Mouse (Mus musculus) lung, postnatal 36 days (tissue): Measurements from ENCODE around the gene Fgfr2.

ENCODE experiments used
- DNase-seq: peaks from one replicate; pipeline ENCODE4 v3.0.0; 2022; ENCODE audit warnings: mixed read lengths

Gene Fgfr2

DNA sequence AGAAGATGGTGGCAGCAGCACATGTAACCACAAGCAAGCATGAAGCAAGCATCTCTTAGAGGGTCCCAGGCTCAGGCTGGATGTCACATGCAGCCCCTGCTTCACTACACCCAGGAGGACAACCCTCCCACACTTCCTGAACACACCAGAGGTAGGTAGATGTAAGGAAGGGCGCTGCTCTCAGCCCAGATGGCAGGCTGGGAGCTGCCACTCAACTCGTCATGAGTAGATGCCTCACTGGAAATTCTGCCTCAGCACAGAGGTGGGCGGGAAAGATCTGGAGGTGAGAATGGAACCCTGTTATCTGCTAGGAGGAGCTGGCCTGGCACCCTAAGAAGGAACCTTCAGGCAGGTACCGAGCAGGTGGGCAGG lies 355.2 kb downstream of the Fgfr2 start:
- DNase-seq = no peak

DNA sequence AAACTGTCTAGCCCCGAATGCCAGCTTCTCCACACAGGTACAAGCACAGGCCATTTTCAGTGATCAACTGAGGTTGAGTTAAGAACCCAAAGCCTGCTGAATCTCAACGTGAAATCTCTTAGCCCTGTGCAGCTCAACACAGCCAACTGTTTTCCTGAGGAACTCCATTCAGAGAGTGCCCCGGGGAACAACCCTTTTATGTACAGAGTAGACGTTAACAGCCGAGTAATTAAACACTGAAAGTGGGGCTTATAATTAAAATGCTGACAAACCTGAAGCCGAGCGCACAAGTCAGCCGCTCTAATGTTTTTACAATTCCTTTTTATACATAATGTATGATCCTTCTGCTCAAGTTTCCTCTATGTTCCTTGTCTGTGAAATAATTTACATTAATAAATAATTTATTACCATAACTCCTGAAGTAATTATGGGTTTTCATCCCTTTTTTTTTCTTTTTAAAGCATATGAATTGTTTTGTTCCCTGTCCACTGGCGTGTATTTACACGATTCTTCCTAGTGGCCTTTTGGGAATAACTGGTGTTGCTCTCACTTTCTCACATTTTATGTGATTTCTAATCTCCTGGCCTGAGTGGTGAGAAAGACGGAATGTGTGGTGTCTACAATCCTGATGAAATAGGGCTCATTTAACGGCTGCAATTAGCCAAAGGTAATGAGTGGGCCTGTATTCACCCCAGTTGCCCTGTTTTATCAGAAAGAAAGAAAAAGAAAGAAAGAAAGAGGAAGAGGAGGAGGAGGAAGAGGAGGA lies 355.7 kb downstream of the Fgfr2 start:
- no peak for DNase-seq

DNA sequence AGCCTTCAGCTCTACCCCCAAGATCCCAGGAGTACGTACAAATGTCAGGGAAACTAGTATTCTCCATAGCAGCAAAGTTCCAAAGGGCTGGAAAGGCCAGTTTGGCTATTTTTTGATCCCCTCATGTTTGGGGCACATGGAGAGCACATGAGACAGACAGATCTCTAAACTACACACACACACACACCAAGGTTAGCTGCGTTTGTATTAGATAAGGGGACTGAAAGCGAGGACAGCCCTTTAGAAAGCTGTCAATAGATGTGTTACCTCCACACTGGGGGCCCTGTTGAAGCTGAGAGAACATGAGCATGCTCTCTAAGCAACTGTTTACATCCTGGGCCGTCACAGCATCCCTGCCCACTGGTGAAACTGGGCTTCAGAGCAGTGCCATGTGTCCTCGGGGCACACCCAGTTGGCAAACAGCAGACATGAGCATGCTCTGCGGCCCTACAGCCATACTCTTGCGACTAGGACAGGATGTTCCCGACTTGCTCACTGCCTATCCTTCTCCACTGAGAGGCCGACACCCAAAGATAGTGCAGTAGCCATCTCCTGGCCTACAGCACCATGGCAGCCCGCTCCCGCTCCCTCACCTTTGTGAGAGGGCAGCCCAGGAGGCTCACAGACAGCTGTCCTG lies 356.8 kb downstream of the Fgfr2 start:
- peak; percentile 87 for DNase-seq

DNA sequence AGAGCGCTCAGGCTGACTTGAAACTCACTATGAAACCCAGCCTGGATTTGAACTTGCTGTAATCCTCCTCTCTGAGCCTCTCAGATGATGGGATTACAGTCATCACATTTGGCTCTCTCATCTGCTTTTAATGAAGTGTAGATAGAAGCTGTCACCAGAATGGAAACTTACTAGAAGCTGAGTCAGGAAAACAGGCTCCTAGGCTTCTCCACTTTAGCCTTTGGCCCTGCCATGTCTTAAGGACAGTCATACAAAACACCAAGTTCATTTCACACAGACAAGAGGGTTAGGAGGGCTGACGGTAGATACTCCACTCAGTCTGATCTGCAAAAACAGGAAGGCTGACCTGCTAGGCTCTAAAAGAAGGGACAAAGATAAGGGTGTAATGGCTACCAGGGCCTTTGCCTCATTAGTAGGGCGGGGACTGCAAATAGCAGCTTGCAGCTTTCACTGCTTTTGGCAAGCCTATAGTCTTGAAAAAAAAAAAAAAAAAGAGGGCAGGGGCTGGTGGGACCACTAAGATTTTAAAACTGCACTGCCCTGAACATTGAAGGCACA lies 357.4 kb downstream of the Fgfr2 start:
- no peak for DNase-seq

DNA sequence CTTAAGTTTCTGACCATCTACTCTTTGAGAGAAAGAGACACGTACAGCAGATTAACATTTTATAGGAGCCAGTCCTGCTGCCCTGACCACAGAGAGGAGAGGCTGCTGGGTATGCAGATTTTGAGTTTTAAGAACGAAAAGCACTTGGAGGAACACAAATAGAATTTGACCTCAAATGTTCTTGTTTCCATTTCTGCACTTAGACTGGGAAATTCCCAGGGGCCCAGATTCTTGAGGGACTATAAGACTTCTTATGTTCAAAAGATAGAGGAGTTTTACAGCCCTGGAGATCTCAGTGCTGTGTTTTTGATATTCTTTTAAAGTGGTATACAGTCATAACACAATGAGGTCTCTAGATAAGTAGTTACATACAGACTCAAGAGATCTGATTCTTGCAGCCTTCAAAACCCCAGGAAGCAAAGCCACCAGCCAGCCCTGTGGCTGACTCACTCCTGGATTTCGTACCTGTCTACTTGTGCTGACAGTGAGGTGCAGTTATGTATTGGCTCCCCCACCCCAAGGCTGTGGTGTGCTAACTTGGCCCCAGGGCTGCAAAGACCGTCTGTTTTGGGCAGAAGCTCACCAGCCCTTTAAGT lies 358.2 kb downstream of the Fgfr2 start:
- no peak for DNase-seq

DNA sequence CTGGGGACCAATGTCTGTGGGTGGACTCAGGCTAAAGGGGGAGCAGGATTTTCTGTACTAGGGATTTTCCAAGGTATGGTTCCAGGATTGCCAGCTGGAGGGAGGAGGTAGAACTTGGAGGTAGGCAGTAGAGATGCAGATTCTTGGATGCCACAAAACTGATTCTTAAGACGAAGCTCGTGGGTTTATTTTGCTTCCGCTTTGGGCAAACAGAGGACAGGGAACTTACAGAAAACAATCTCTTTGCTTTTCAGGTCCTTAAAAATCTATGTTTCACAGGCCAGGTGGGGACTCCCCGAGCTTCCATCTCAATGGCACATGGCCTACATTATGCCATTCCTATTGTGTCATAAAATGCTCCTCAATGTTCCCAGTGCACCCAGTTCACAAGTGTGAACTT lies 358.8 kb downstream of the Fgfr2 start:
- no peak for DNase-seq

DNA sequence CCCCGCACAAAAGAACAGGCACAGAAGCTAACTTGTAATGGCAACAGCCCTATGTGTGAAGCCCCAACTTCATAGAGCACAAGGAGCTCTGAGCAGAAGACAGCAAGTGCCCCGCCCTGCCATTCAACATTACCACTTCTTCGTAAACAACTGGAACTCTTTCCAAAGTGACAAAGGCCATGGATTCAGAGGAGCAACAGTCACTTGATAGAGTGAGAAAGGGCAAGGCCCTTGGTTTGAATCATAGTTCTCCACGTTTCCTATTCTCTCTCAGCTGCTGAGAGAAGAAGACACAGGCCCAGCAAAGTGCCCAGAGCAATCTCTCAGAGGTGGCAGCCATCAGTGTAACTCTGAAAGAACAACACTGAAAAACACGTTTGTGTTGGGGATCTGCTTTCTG lies 359.2 kb downstream of the Fgfr2 start:
- no peak for DNase-seq

DNA sequence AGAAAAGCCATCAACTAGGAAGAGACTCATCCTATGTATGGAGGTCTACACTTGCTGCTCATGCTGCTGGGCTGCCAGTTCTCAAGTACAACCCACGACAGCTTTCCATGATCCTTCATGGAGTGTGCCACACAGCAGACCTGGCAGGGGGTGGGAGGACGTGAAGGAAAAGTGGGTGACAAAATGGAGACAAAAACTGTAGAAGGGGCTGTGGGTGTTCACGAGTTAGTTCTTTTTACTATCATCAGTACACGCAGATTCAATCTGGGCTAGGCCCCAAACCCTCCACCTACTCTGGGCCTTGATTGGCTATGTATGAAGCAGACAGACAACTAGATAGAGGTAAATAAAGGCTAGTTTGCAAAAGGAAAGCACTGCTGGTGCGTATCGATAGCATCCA lies 359.8 kb downstream of the Fgfr2 start:
- DNase-seq = no peak

DNA sequence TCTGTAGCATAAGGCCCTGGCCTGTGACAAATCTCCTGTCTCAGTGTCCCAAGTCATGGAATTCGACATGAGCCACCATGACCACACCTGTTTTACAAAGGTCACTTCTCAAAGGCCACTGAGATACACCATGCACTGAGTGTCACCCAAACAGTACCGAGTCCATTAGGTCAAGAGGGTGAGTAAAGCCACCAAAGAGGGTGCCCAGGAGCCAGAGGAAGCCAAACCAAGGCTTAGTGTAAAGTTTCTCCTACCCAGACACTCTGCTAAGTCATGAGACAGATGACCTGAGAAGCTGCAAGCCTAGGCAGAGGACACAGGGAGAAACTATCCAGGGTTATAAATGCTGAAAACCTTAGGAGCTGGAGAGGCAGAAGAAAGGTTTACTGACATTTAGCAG lies 361.7 kb downstream of the Fgfr2 start:
- no peak for DNase-seq

DNA sequence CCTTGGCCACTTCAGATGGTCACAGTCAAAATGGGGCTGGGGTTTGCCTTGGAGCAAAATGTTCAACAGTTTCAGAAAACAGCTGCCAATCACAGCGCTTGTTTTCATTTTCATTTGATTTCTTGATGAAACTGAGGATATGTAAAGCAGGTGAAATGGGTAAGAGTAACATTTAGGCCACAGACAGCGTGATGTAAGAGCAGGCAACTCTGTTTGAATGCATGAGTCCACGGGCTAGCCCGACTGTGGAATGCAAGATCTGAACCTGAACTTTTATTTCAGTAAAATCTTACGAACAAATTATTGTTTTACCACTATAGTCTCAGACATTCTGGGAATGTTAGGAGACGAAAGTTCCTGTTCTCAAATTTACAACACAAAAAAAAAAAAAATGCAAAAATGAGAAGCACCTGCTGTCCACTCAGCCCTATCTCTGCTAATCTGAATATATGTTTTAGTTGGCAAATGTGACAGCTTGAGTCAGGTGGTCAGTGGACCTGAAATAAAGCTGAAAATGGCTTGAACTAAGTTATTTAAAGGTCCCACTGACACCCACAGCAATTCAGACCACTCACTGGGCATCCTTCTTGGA lies 362.5 kb downstream of the Fgfr2 start:
- DNase-seq = no peak

DNA sequence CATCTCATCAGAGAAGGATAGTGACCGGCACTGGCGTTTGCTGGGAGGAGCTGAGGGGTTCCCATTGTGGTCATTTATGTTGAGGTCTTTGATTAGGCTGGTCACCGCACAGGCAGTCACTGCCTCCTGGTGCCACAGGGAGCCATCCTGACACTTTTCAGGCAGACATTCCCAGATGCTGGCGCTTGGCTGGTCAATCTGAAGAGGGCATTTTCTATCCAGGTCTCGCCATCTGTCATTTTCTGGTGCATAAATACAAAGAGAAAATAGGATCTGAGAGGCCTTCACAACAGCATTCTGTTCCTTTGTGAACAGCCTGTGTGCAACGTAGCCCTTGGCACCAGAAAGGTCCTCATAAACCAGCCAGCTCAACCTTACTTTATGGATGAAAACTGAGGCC lies 363.2 kb downstream of the Fgfr2 start:
- no peak for DNase-seq

DNA sequence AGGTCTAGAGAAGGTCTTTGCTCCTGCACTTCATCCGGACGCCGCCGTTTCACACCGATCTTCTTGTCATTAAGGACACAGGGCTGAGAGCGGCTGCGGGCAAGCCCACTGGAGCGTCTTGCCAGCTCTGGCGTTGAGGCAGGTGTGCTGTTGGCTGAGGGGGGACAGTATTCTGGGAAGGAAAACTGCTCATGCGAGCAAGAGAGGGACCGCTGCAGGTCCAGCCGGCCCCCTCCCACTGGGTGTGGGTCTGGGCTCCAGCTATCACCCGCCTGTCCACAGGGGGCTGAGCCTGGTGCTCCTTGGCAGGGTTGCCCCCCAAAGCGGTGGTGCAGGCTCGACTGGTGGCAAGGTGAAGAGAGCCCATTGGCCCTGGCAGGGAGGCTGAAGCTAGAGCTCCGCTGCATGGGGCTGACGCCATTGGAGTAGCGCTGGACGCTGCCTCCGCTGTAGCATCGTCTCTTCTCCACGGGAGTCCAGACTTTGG lies 363.7 kb downstream of the Fgfr2 start:
- DNase-seq = no peak

DNA sequence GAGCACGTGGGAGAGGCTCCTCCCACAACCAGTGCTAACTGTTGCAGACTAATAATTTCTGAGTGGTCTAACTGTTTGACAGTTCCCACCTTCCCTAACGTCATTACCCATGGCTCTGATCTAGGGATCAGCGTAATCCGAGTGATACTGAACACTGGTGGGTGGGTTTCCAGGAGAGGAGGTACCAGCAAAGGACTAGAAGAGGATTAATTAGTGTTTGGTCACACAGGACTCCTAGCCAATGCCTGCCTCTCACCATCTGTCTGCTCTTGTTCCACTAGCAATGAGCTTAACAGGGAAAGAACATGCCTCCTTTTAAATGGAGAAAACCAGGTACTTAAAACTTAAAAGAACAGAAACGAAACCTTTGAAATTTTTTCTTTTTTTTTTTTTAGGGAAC lies 364.3 kb downstream of the Fgfr2 start:
- DNase-seq = no peak

DNA sequence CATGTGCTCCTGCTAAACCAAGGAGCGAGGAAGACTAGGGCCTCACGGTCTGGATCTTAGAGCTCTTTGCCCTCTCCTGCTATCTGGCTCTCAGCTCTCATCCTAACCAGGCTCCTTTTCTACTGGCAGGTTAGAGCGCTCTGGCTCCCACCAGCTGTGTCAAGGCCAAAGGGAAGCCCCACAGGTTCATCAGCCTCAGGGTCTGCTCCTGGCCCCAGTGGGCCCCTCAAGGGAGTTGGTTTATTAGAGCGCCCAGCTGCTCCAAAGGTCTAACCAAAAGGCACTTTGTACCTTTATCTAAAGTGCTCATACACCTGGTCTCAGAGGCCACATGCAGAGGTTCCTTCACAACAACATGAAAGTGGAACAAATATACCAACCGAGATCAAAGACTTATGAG lies 366.8 kb downstream of the Fgfr2 start:
- no peak for DNase-seq

DNA sequence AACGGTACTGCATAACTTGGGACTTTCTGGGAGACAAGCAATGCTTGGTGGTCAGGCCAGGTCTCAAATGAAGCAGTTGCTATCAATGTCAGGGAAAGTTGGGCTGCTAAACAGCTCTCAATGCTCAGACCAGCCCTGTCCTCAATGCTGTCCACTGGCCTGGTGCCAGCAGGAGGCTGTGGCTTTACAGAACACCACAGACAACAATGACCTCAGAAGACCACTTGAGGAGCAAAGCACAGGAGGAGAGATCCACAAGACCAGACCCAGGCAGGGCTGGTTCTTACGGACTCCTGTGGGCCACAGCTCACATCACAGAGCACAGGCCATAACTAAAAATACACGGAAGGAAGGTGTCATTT lies 368.8 kb downstream of the Fgfr2 start:
- DNase-seq = peak; percentile 67

DNA sequence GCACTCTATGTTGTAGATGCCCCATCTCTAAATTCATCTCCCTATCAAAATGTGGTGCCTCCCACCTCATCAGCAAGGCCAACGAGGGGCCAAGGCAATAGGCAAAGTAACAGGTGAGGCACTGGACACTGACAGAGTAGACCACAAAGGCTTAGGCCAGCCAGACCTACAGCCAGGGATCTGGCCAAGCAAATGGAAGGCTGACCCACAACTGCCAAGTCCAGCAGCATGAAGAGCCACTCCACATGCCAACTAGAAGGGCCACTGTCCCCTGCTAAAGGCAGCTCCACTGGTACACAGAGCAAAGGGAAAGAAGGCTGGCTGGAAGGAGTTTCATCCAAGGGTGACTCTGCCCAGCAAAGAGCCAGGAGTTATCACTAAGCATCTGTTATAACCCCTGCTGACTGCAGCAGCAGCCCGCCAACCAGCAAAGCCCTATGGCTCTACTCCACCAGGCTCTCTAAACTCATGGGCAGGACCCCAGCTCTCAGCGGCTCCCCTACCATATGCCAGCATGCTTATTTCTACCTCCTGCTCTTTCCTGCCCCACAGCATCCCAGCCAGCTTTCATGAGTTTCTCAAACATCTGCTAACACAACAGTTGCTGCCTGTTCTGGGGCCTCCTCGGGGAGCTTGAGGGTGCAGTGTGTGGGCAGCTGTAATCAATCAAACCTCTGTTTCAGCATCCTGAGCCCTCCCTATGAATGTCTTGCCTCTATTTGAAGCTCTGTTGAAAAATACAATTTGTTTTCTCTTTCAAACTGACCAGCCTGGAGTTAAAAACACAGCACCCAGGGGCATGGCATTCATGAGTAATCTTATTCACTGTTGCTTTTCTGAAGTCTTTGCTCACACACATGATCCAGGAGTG lies 369.4 kb downstream of the Fgfr2 start:
- DNase-seq = peak; percentile 47

DNA sequence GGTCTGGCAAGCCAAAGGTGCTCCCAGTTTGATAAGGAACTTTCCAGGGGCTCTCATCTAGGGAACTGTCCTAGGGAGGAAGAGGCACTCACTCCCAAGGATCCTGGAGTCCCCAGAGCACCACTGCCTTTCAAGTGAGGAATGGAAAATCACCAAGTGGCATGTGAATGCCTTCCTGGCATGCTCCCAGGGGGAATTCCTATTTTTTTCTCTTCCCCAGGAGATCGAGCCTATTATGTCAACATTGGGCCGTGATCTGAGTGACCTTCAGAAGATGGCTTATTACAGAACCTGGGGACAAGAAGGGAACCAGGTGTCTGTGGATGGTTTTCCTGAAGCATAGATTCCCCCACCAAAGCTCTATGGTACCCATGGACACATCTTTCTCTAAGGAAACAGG lies 371.4 kb downstream of the Fgfr2 start:
- DNase-seq = peak; percentile 51

DNA sequence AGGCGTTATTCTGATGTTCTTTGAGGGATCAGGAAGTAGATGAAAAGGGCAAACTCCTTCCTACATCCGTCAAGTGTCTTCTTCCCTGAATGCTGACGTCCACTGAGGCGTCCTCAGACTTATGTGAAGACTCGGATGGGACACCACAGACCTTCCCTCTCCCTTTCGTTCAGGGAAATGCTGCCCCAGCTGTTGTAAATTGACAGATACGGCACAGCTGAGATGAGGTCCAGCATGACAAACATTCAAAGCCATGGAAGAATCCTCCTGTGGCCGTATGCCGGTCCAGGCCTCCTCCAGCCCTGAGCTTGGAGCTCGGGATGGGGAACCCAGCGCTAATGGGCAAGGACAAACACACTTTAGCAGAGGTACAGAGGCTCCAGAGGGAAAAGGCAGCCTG lies 373.6 kb downstream of the Fgfr2 start:
- DNase-seq = no peak

DNA sequence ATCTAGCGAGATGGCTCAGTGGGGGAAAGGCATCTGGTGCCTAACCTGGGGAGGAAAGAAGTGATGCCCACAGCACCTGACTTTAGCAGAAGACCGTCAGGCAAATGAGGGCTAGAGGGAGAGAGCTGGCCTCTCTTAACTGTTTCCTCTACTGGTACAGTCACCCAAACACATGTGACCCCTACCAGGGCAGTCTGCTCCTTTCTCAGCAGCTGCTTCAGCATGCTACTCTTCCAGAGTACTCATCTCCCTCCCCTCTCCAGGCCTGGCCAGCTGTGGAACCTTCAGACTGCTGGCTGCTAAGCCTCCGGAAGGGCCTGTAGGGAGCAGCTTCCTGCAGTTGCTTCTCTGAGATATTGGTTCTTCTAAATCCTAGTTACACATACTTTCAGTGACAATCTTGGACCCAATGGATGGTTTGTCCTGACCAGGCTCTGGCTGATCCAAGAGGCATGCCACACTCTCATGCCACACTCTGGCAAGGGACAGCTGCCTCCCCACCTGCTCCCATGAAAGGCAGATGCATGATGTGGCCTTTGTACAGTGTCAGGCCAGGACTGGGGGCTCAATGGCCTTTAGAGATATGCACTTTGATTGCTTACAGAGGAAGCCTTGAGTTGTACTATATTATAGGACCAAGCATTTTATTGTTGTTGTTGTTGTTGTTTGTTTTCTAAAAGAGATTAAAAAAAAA lies 374.9 kb downstream of the Fgfr2 start:
- DNase-seq = no peak

DNA sequence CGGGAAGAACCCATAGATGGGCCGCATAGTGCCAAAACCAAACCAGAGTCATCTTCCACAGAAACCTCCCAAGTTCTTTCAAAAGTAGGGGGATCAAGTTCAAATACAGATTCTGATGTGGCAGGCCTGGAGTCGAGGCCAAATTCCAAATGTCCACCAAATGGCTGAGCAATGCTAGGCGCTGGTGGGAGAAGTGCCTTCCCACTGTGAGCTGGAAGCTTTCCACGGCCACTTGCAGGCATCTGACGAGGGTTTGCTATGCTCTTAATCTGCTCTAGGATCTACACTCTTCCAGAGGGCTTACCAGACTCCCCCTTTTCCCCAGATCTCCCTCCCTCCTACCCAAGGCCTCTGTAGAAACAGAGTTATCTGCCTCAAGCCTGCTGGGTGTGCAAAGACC lies 376.1 kb downstream of the Fgfr2 start:
- DNase-seq = no peak

DNA sequence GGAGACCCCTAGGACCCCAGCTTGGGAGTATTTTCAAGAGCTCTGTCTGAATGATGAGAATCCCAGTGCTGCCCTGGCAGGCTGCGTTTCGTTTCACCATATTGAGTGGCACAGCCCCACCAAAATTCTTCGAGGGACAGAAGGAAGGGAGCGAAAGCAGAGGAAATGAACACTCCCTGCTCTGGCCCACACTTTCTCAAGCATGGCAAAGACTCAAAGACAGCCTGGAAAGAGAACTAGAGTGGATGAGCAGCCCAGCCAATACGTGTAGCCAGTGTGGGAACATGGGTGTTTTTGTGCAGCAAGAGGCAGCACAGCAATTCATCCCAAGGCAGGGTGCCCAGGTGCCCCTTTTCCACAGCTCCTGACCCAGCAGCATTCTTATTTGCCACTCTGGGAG lies 380.2 kb downstream of the Fgfr2 start:
- DNase-seq = no peak

DNA sequence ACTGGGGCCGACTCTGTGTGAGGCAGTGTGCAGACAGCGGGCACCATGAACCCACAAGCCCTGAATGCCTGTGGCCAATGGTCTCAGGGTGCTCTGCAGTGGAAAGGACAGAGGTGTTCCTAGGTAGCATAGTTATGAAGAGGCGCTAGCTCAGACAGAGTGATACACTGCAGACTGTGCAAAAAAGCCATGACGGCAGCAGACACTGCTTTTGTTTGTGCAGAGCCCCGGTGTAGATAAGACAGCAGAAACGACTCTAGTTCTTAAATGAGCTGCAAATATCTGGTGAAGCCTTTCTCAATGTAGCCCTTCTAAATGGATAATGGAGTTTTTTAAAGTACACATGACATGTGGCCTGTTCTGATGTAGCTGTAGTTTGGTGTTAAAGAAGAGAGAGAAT lies 383.3 kb downstream of the Fgfr2 start:
- no peak for DNase-seq
